Comparison of ENCODE assay signal across 23 mouse cellular contexts in genomic region chr7:114860858-114861523, GRCm38 (mm10).
DNase-seq lines count a peak whose midpoint lies in the region; ATAC-seq and TF ChIP-seq lines count a peak whose summit lies in the region.
"Had no signal": no experiment of that assay in that cellular context is flagged by ENCODE, and none has a peak within 500 bp of the region (broad histone marks: within the 10 kb centered on the region; RNA-seq: fewer than 3 reads in every experiment).

No protein-coding gene starts in this region.

- no peak for TF ChIP-seq EP300 in stomach, postnatal 0 days (optimal IDR thresholded peaks at IDR 0.05)

- no peak overlapping the region for H3K4me2 ChIP-seq in lung, embryonic 14.5 days
- H3K4me2 ChIP-seq in forebrain, embryonic 16.5 days (ENCODE audit: low read length), result no peak overlapping the region
- no peak overlapping the region for H3K4me2 ChIP-seq in stomach, postnatal 0 days (replicated peaks; ENCODE audit: low read depth)
- H3K4me2 ChIP-seq: embryonic facial prominence, embryonic 13.5 days; heart, embryonic 11.5 days; hindbrain, embryonic 15.5 days; limb, embryonic 12.5 days; midbrain, embryonic 11.5 days; neural tube, embryonic 13.5 days had no signal

- no peaks in the 10 kb centered on the region for H3K36me3 ChIP-seq in lung, embryonic 14.5 days (ENCODE audit: insufficient read depth)
- no peaks in the 10 kb centered on the region for H3K36me3 ChIP-seq in forebrain, embryonic 16.5 days (ENCODE audit: control insufficient read depth, insufficient read depth)
- H3K36me3 ChIP-seq in stomach, postnatal 0 days (ENCODE audit: control insufficient read depth, insufficient read depth, low read length), result no peaks in the 10 kb centered on the region
- H3K36me3 ChIP-seq: embryonic facial prominence, embryonic 13.5 days; hindbrain, embryonic 15.5 days; limb, embryonic 12.5 days; neural tube, embryonic 13.5 days had no signal

- H3K4me1 ChIP-seq in lung, embryonic 14.5 days (ENCODE audit: insufficient read depth), result no peaks in the 10 kb centered on the region
- no peaks in the 10 kb centered on the region for H3K4me1 ChIP-seq in forebrain, embryonic 16.5 days (replicated peaks; ENCODE audit: control insufficient read depth, insufficient read depth, low read length)
- no peaks in the 10 kb centered on the region for H3K4me1 ChIP-seq in stomach, postnatal 0 days (replicated peaks; ENCODE audit: control insufficient read depth, insufficient read depth)
- H3K4me1 ChIP-seq: embryonic facial prominence, embryonic 13.5 days; hindbrain, embryonic 15.5 days; limb, embryonic 12.5 days; neural tube, embryonic 13.5 days had no signal

- 0 out of 2 replicates have a peak, but pooled peaks have one; percentile 4 for TF ChIP-seq CTCF in lung, embryonic 14.5 days (IDR thresholded peaks at IDR 0.05; ENCODE audit: low read depth)
- peak; percentile 25; the same call in 1 of the 2 replicates for TF ChIP-seq CTCF in stomach, postnatal 0 days (IDR thresholded peaks at IDR 0.05; ENCODE audit: low read depth)

- no peaks in the 10 kb centered on the region for H3K27me3 ChIP-seq in lung, embryonic 14.5 days (ENCODE audit: insufficient read depth, low read length)
- H3K27me3 ChIP-seq in forebrain, embryonic 16.5 days (replicated peaks; ENCODE audit: control insufficient read depth, insufficient read depth, low read length), result no peaks in the 10 kb centered on the region
- H3K27me3 ChIP-seq in stomach, postnatal 0 days (ENCODE audit: control insufficient read depth, insufficient read depth, low read length), result no peaks in the 10 kb centered on the region
- H3K27me3 ChIP-seq: CH12.LX; embryonic facial prominence, embryonic 13.5 days; hindbrain, embryonic 15.5 days; limb, embryonic 12.5 days; neural tube, embryonic 13.5 days had no signal

- H3K27ac ChIP-seq in lung, embryonic 14.5 days (ENCODE audit: low read depth), result no peak overlapping the region
- no peak overlapping the region for H3K27ac ChIP-seq in forebrain, embryonic 16.5 days (ENCODE audit: low read length)
- no peak overlapping the region for H3K27ac ChIP-seq in stomach, postnatal 0 days (replicated peaks)
- H3K27ac ChIP-seq: embryonic facial prominence, embryonic 13.5 days; hindbrain, embryonic 15.5 days; limb, embryonic 12.5 days; liver, embryonic 14.5 days; neural tube, embryonic 13.5 days had no signal

- H3K9ac ChIP-seq in lung, embryonic 14.5 days, result no peak overlapping the region
- H3K9ac ChIP-seq in forebrain, embryonic 16.5 days (replicated peaks; ENCODE audit: low read depth, low read length), result no peak overlapping the region
- no peak overlapping the region for H3K9ac ChIP-seq in stomach, postnatal 0 days (ENCODE audit: low read length)
- H3K9ac ChIP-seq: embryonic facial prominence, embryonic 13.5 days; hindbrain, embryonic 15.5 days; limb, embryonic 12.5 days; liver, embryonic 14.5 days; neural tube, embryonic 13.5 days had no signal

- no peak for ATAC-seq in lung, embryonic 14.5 days (ENCODE audit: insufficient read depth)
- peak; percentile 78 for ATAC-seq in forebrain, embryonic 16.5 days
- ATAC-seq in stomach, postnatal 0 days (ENCODE audit: low FRiP score, low TSS enrichment), result no peak

- no peak overlapping the region for H3K4me3 ChIP-seq in lung, embryonic 14.5 days (ENCODE audit: low read depth, low read length)
- no peak overlapping the region for H3K4me3 ChIP-seq in forebrain, embryonic 16.5 days (replicated peaks; ENCODE audit: low read length)
- no peak overlapping the region for H3K4me3 ChIP-seq in stomach, postnatal 0 days (ENCODE audit: low read depth, low read length)
- H3K4me3 ChIP-seq: embryonic facial prominence, embryonic 13.5 days; hindbrain, embryonic 15.5 days; limb, embryonic 12.5 days; neural tube, embryonic 13.5 days had no signal

- peak; percentile 5 for DNase-seq in embryo, embryonic 10.5 days (ENCODE audit: low spot score)
- no peak for DNase-seq in embryo, embryonic 10 days (ENCODE audit: low spot score)
- DNase-seq in lung, embryonic 14.5 days, result peak; percentile 20
- no peak for DNase-seq in lung, postnatal 14 days
- no peak for DNase-seq in stomach, postnatal 0 days (ENCODE audit: low spot score)
- no peak for DNase-seq in thymus, postnatal 25 days
- no peak for DNase-seq in right cerebral cortex, postnatal 25 days
- DNase-seq: adrenal gland, adult 2 months; cerebellum, adult 9-11 months; heart, postnatal 10 days; kidney, adult 18-20 months; kidney, postnatal 25 days; right cerebral cortex, adult 18-20 months; thymus, postnatal 4 days had no signal

- WGBS in lung, embryonic 14.5 days, result 63% methylated on average over 3 of the region's 3 CpGs
- WGBS in forebrain, embryonic 16.5 days, result 43% methylated on average over 3 of the region's 3 CpGs
- 63% methylated on average over 3 of the region's 3 CpGs for WGBS in stomach, postnatal 0 days

- H3K9me3 ChIP-seq in lung, embryonic 14.5 days (ENCODE audit: low read depth, low read length), result no peaks in the 10 kb centered on the region
- H3K9me3 ChIP-seq in forebrain, embryonic 16.5 days (ENCODE audit: control insufficient read depth, low read length), result no peaks in the 10 kb centered on the region
- H3K9me3 ChIP-seq in stomach, postnatal 0 days (ENCODE audit: control insufficient read depth, low read length), result no peaks in the 10 kb centered on the region
- H3K9me3 ChIP-seq: embryonic facial prominence, embryonic 13.5 days; hindbrain, embryonic 15.5 days; limb, embryonic 12.5 days; neural tube, embryonic 13.5 days had no signal

Comparison
In these comparisons a context has a peak if more than half of its experiments do, and no peak if none do; other contexts are left out.
1. DNase-seq: peak in embryo, embryonic 10.5 days (single experiment) and lung, embryonic 14.5 days (single experiment); none in embryo, embryonic 10 days (single experiment), lung, postnatal 14 days (single experiment), stomach, postnatal 0 days (single experiment), thymus, postnatal 25 days (single experiment) and right cerebral cortex, postnatal 25 days (single experiment).